Mouse (Mus musculus) hindbrain, embryonic 11.5 days (tissue): ENCODE results near the gene Zbtb33. TPM values are rescaled to one million over a fixed set of nuclear protein-coding genes. Genes with fewer than 3 reads are reported as not detected.

ENCODE experiments used
- polyA plus RNA-seq: library from polyadenylated mRNA; unstranded; fragments of >200 nt; fragmentation: Nextera tagmentation; extraction: Ambion mirVana; gene quantifications from 2 replicates; pipeline ENCODE4 v1.2.1, GENCODE M21; 2014

Zbtb33 gene
- polyA plus RNA-seq, 1 experiment from 2014 or later = 15.8 TPM

Other genes starting within 250 kb of the Zbtb33 start
- not detected in 2 replicates for gene Btg1-ps1, start 171.0 kb upstream of the Zbtb33 start, polyA plus RNA-seq
- gene Btg1-ps2, start 146.7 kb upstream of the Zbtb33 start, polyA plus RNA-seq = not detected in 2 replicates
- not detected in 2 replicates for gene Rhox10, start 123.3 kb upstream of the Zbtb33 start, polyA plus RNA-seq
- not detected in 2 replicates for gene Rhox11, start 104.7 kb upstream of the Zbtb33 start, polyA plus RNA-seq
- not detected in 2 replicates for gene Rhox12, start 78.9 kb upstream of the Zbtb33 start, polyA plus RNA-seq
- not detected in 2 replicates for gene Rhox13, start 68.6 kb upstream of the Zbtb33 start, polyA plus RNA-seq
- gene Tmem255a, start 62.6 kb downstream of the Zbtb33 start, polyA plus RNA-seq = 19.7 and 20.6 TPM in 2 replicates
- not detected in 2 replicates for gene Atp1b4, start 126.4 kb downstream of the Zbtb33 start, polyA plus RNA-seq